ENCODE assay signal across 10 mouse cellular contexts in the genomic region with DNA sequence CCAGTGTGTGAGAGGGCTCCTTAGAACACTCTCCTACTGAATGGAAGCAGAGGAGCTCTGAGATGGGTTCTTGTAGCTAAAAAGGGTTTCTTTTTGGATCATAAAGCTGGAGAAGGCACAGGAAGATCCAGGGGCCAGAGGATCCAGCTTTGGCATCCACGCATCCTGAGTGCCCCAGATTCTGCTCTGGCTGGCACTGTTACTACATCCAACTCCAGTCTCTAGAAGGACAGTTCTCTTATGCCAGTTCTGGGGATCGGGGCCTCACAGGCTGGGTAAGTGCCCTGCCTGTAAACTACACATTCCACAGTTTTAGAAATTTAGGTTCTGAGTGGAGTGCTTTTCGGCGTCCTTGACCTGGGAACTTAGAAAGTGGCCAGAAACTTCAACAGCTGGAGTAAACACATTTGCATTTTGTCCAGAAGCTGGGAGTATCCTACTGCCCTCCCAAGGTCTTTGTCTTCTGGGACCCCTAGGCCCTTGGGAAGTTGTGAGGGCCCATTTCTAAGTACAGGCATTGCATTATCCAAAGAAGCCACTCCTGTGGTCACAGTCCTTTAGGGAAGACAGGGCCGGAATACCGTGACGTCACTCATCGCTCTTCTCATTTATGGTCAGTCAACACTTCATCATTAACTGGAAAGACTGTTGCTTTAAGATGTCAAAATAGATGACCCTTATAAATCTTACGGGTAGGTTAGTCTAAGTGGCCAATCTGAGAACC. TPM values are rescaled to one million over a fixed set of nuclear protein-coding genes. Genes with fewer than 3 reads are reported as not detected.
DNase-seq lines count a peak whose midpoint lies in the region; ATAC-seq and TF ChIP-seq lines count a peak whose summit lies in the region.
"Had no signal": no experiment of that assay in that cellular context is flagged by ENCODE, and none has a peak within 500 bp of the region (broad histone marks: within the 10 kb centered on the region; RNA-seq: fewer than 3 reads in every experiment).

No protein-coding gene starts in this region.

- no peak for TF ChIP-seq CTCF in gastrocnemius, adult 2 months (IDR thresholded peaks at IDR 0.05)

- ATAC-seq in lung, embryonic 16.5 days (ENCODE audit: low read depth), result no peak
- no peak for ATAC-seq in limb, embryonic 11.5 days (ENCODE audit: insufficient number of reproducible peaks, low FRiP score, low TSS enrichment, low read depth)
- ATAC-seq in stomach, embryonic 15.5 days (ENCODE audit: insufficient read depth, low FRiP score, low read depth), result no peak
- ATAC-seq in activated CD4-positive, CD25-positive, alpha-beta regulatory T cell, adult 4 months, result no peak
- no peak for ATAC-seq in CD4-positive, CD25-positive, alpha-beta regulatory T cell, adult 4 months

- DNase-seq in gastrocnemius, adult 2 months, result no peak
- DNase-seq in gastrocnemius, postnatal 25 days, result no peak
- no peak for DNase-seq in lung, postnatal 4 days
- no peak for DNase-seq in limb, embryonic 11.5 days (ENCODE audit: low spot score)

- peak overlapping the region; percentile 19; the same call in 1 of the 2 replicates for H3K9ac ChIP-seq in lung, embryonic 16.5 days (ENCODE audit: low read length)
- no peak overlapping the region for H3K9ac ChIP-seq in limb, embryonic 11.5 days (ENCODE audit: low read length)
- H3K9ac ChIP-seq in stomach, embryonic 15.5 days, result no peak overlapping the region

- peak overlapping the region; percentile 82 for H3K27ac ChIP-seq in gastrocnemius, adult 2 months
- peak overlapping the region; percentile 55 for H3K27ac ChIP-seq in lung, embryonic 16.5 days (ENCODE audit: low read length)
- peak overlapping the region; percentile 10; the same call in 1 of the 2 replicates for H3K27ac ChIP-seq in limb, embryonic 11.5 days (replicated peaks; ENCODE audit: low read depth, low read length)
- H3K27ac ChIP-seq in stomach, embryonic 15.5 days, result peak overlapping the region; percentile 72; the same call in 1 of the 2 replicates

- H3K4me3 ChIP-seq in gastrocnemius, adult 2 months, result no peak overlapping the region
- no peak overlapping the region for H3K4me3 ChIP-seq in lung, embryonic 16.5 days (ENCODE audit: low read length)
- no peak overlapping the region for H3K4me3 ChIP-seq in limb, embryonic 11.5 days (ENCODE audit: low read depth, low read length)
- no peak overlapping the region for H3K4me3 ChIP-seq in stomach, embryonic 15.5 days (replicated peaks)

- 62% methylated on average over 9 of the region's 9 CpGs for WGBS in lung, embryonic 16.5 days
- WGBS in limb, embryonic 11.5 days, result 83% methylated on average over 9 of the region's 9 CpGs
- 75% methylated on average over 9 of the region's 9 CpGs for WGBS in stomach, embryonic 15.5 days

- peaks cover 26% of the 10 kb centered on the region for H3K4me1 ChIP-seq in lung, embryonic 16.5 days (replicated peaks; ENCODE audit: control insufficient read depth, insufficient read depth, low read length)
- H3K4me1 ChIP-seq in limb, embryonic 11.5 days (ENCODE audit: control insufficient read depth, insufficient read depth, low read length), result peaks cover 14% of the 10 kb centered on the region
- peaks cover 30% of the 10 kb centered on the region for H3K4me1 ChIP-seq in stomach, embryonic 15.5 days

- no peak overlapping the region for H3K4me2 ChIP-seq in lung, embryonic 16.5 days (ENCODE audit: low read depth, low read length)
- no peak overlapping the region for H3K4me2 ChIP-seq in limb, embryonic 11.5 days (ENCODE audit: low read depth, severe bottlenecking)
- H3K4me2 ChIP-seq in stomach, embryonic 15.5 days, result no peak overlapping the region

- no peaks in the 10 kb centered on the region for H3K27me3 ChIP-seq in lung, embryonic 16.5 days (ENCODE audit: control insufficient read depth, insufficient read depth, low read depth, low read length)
- no peaks in the 10 kb centered on the region for H3K27me3 ChIP-seq in limb, embryonic 11.5 days (ENCODE audit: control insufficient read depth, insufficient read depth, low read length)
- H3K27me3 ChIP-seq in stomach, embryonic 15.5 days (replicated peaks), result no peaks in the 10 kb centered on the region

- H3K36me3 ChIP-seq in lung, embryonic 16.5 days (ENCODE audit: control insufficient read depth, insufficient read depth, low read length), result no peaks in the 10 kb centered on the region
- H3K36me3 ChIP-seq in limb, embryonic 11.5 days (ENCODE audit: control insufficient read depth, insufficient read depth, low read length), result no peaks in the 10 kb centered on the region
- no peaks in the 10 kb centered on the region for H3K36me3 ChIP-seq in stomach, embryonic 15.5 days

- H3K9me3 ChIP-seq in lung, embryonic 16.5 days (ENCODE audit: control insufficient read depth, low read length), result no peaks in the 10 kb centered on the region
- no peaks in the 10 kb centered on the region for H3K9me3 ChIP-seq in limb, embryonic 11.5 days (ENCODE audit: control insufficient read depth, low read length)
- no peaks in the 10 kb centered on the region for H3K9me3 ChIP-seq in stomach, embryonic 15.5 days

- intact Hi-C loops in gastrocnemius, adult 2 months (cut with DNase I), result loop anchor here (1.0 to 10.0 kb wide), 4 partner anchors 114 to 286 kb away; partner anchors contain the start of gene Antxr1

RNA-seq across cellular contexts. Expression of gene D6Ertd527e, which starts 4.1 kb away (rescaled TPM):
- total RNA-seq in gastrocnemius, adult 2 months (2021), result not detected
- total RNA-seq in gastrocnemius, postnatal 25 days (2021), result not detected
- 0.28 and 0.38 TPM in 2 replicates for polyA plus RNA-seq in lung, embryonic 16.5 days (2015; fragmentation: Nextera tagmentation; extraction: Ambion mirVana)
- polyA plus RNA-seq in limb, embryonic 11.5 days (2014; fragmentation: Nextera tagmentation; extraction: Ambion mirVana), result 0.35 and 0.53 TPM in 2 replicates
- polyA plus RNA-seq in stomach, embryonic 15.5 days (2015; fragmentation: Nextera tagmentation; extraction: Ambion mirVana), result 0.40 and 0.43 TPM in 2 replicates
- under 1 TPM; 0.25 to 0.70 TPM for polyA plus RNA-seq in activated CD4-positive, CD25-positive, alpha-beta regulatory T cell, adult 4 months (2017; shearing (Covaris generic))
- polyA plus RNA-seq in CD4-positive, CD25-positive, alpha-beta regulatory T cell, adult 4 months (2017; shearing (Covaris generic)), result not detected
- total RNA-seq: heart, adult 18-20 months; layer of hippocampus, adult 18-20 months had no signal

RNA-seq across cellular contexts. Expression of gene Gfpt1, which starts 57.8 kb away (rescaled TPM):
- 10 to 100 TPM; 31.0 to 35.8 TPM for total RNA-seq in gastrocnemius, adult 2 months (2021)
- total RNA-seq in gastrocnemius, postnatal 25 days (2021), result 10 to 100 TPM; 24.7 to 25.9 TPM
- 24.1 and 24.5 TPM in 2 replicates for polyA plus RNA-seq in lung, embryonic 16.5 days (2015; fragmentation: Nextera tagmentation; extraction: Ambion mirVana)
- 23.7 and 25.4 TPM in 2 replicates for polyA plus RNA-seq in limb, embryonic 11.5 days (2014; fragmentation: Nextera tagmentation; extraction: Ambion mirVana)
- polyA plus RNA-seq in stomach, embryonic 15.5 days (2015; fragmentation: Nextera tagmentation; extraction: Ambion mirVana), result 24.8 and 27.8 TPM in 2 replicates
- 10 to 100 TPM; 21.1 to 23.0 TPM for polyA plus RNA-seq in activated CD4-positive, CD25-positive, alpha-beta regulatory T cell, adult 4 months (2017; shearing (Covaris generic))
- polyA plus RNA-seq in CD4-positive, CD25-positive, alpha-beta regulatory T cell, adult 4 months (2017; shearing (Covaris generic)), result 10 to 100 TPM; 21.8 to 27.7 TPM

Comparison
In these comparisons a context has a peak if more than half of its experiments do, and no peak if none do; other contexts are left out.
1. H3K27ac ChIP-seq: peak in every context shown above with its lines; median percentile 82 in gastrocnemius, adult 2 months; 72 in stomach, embryonic 15.5 days; 55 in lung, embryonic 16.5 days; 10 in limb, embryonic 11.5 days.